Mouse (Mus musculus) induced T-regulatory cell, adult 2 months (primary cell): ENCODE results near the gene Pycard.
"Not testable (repeated sequence)": the region's sequence is repeated elsewhere in the genome, so short reads cannot be mapped to it uniquely, and the experiment has no call there.

Experiments used
- DNase-seq: peaks from one replicate; pipeline ENCODE4 v3.0.0-alpha.2; 2012; ENCODE audit warnings: low read depth

Pycard gene

GRCm38 (mm10) chr7:127993341-127993977 is at the start of gene Pycard:
Pycard (minus strand) TSS chr7:127993867.
- peak; percentile 94 for DNase-seq

- DNase-seq, result not testable (repeated sequence)
Measured at GRCm38 (mm10) chr7:128042161-128042820, 48.6 kb upstream of the Pycard start.

- no peak for DNase-seq
Measured at GRCm38 (mm10) chr7:128033616-128034015, 39.9 kb upstream of the Pycard start.

- no peak for DNase-seq
Measured at GRCm38 (mm10) chr7:128032989-128033293, 39.3 kb upstream of the Pycard start.

GRCm38 (mm10) chr7:128032290-128032988 is 38.8 kb upstream of the Pycard start:
- no peak for DNase-seq

- DNase-seq, result peak; percentile 37
Measured at GRCm38 (mm10) chr7:128031403-128031976, 37.8 kb upstream of the Pycard start.

GRCm38 (mm10) chr7:128025381-128025780 is 31.7 kb upstream of the Pycard start:
- DNase-seq, result no peak

GRCm38 (mm10) chr7:128024932-128025331 is 31.3 kb upstream of the Pycard start:
- no peak for DNase-seq

- DNase-seq, result no peak
Measured at GRCm38 (mm10) chr7:128024364-128024763, 30.7 kb upstream of the Pycard start.

GRCm38 (mm10) chr7:128023565-128023964 is 29.9 kb upstream of the Pycard start:
- DNase-seq, result no peak

GRCm38 (mm10) chr7:128022974-128023373 is 29.3 kb upstream of the Pycard start:
- DNase-seq, result peak; percentile 55

- no peak for DNase-seq
Measured at GRCm38 (mm10) chr7:128019187-128019586, 25.5 kb upstream of the Pycard start.

- no peak for DNase-seq
Measured at GRCm38 (mm10) chr7:128018275-128018674, 24.6 kb upstream of the Pycard start.

GRCm38 (mm10) chr7:128016650-128017049 is 23.0 kb upstream of the Pycard start:
- DNase-seq, result no peak

- DNase-seq, result not testable (repeated sequence)
Measured at GRCm38 (mm10) chr7:128016134-128016533, 22.5 kb upstream of the Pycard start.

GRCm38 (mm10) chr7:128013116-128013515 is 19.4 kb upstream of the Pycard start:
- DNase-seq, result no peak

GRCm38 (mm10) chr7:128012136-128012780 is 18.6 kb upstream of the Pycard start:
- no peak for DNase-seq

GRCm38 (mm10) chr7:128009715-128010340 is 16.2 kb upstream of the Pycard start:
- no peak for DNase-seq

GRCm38 (mm10) chr7:128006193-128006592 is 12.5 kb upstream of the Pycard start:
- DNase-seq, result no peak

- DNase-seq, result no peak
Measured at GRCm38 (mm10) chr7:128004487-128005362, 11.1 kb upstream of the Pycard start.

GRCm38 (mm10) chr7:128004150-128004486 is 10.5 kb upstream of the Pycard start:
- DNase-seq, result no peak
